Mouse (Mus musculus): ENCODE results near the gene Slc22a14. TPM values are rescaled to one million over a fixed set of nuclear protein-coding genes. Genes with fewer than 3 reads are reported as not detected.
A peak's percentile ranks its signal among the peaks of the same experiment; 100 is the strongest.

Slc22a14 gene
- not detected in 2 replicates for polyA plus RNA-seq (2014; fragmentation: Nextera tagmentation; extraction: Ambion mirVana)

DNA sequence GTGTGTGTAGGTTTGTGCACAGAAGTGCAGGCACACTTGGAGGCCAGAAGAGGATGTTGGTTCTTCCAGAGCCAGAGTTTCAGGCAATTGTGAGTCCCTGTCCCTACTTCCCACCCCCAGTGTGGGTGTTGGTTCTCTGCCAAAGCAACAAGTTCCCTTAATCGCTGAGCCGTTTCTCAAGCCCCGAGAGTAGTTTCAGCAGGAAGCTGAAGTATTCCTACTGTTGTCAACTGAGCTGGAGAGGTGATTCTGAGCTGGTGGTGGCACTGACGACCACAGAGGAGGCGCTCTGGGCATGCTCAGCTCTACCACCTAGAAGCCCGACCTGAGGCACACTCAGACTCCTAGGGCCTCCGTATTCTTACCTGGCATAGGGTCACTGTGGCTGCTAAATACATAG lies at the start of gene Slc22a14:
TSS of gene Slc22a14 (minus strand) at position 270 of the 400 bp plus-strand sequence.
- H3K4me3 ChIP-seq (ENCODE audit: low read depth, low read length) = no peak within 1 kb of the TSS
- ATAC-seq (replicated peaks; ENCODE audit: insufficient number of reproducible peaks, low FRiP score, low TSS enrichment) = no peak
- WGBS (ENCODE audit: insufficient replicate concordance) = 62% methylated on average over 7 of the region's 7 CpGs
- no peak within 1 kb of the TSS for H3K4me2 ChIP-seq
- H3K27ac ChIP-seq (ENCODE audit: low read depth, low read length) = no peak within 1 kb of the TSS
- H3K9me3 ChIP-seq (replicated peaks; ENCODE audit: control insufficient read depth, low read length) = no peaks in the 10 kb centered on the region
- H3K36me3 ChIP-seq (ENCODE audit: control insufficient read depth, insufficient read depth, low read length) = no peaks in the 10 kb centered on the region
- no peak within 1 kb of the TSS for H3K9ac ChIP-seq (ENCODE audit: low read depth, low read length)
- H3K27me3 ChIP-seq (ENCODE audit: control insufficient read depth, insufficient read depth, low read length) = no peaks in the 10 kb centered on the region
- peaks cover 10% of the 10 kb centered on the region for H3K4me1 ChIP-seq (ENCODE audit: control insufficient read depth, insufficient read depth, low read length)

DNA sequence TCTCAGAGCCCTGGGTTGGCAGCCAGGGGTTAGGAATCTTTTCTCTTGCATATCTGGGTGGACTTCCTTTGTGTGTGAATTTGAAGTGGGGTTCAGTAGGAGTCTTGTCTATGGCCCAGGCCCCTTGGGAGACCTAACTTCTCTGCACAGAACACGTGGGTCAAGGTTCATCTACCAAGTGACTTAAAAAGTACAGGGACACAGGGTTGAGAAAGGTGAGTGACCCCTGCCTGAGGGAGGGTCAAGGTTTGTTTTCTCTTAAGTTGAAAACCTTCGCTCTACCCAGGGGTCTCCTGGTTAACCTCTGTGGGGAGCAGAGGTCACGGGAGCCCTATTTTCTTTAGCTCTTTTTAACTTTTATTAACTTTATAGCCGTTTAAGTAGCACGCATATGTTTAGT lies 44.5 kb upstream of the Slc22a14 start:
- no peak overlapping the region for H3K9ac ChIP-seq (ENCODE audit: low read depth, low read length)
- H3K36me3 ChIP-seq (ENCODE audit: control insufficient read depth, insufficient read depth, low read length) = peaks cover 2% of the 10 kb centered on the region; the same call in 1 of the 2 replicates
- no peak overlapping the region for H3K4me3 ChIP-seq (ENCODE audit: low read depth, low read length)
- ATAC-seq (replicated peaks; ENCODE audit: insufficient number of reproducible peaks, low FRiP score, low TSS enrichment) = no peak
- WGBS (ENCODE audit: insufficient replicate concordance) = 86% methylated on average over 5 of the region's 5 CpGs
- H3K4me1 ChIP-seq (ENCODE audit: control insufficient read depth, insufficient read depth, low read length) = peaks cover 33% of the 10 kb centered on the region
- no peak overlapping the region for H3K4me2 ChIP-seq
- H3K9me3 ChIP-seq (replicated peaks; ENCODE audit: control insufficient read depth, low read length) = peaks cover 8% of the 10 kb centered on the region; the same call in 1 of the 2 replicates
- no peak overlapping the region for H3K27ac ChIP-seq (ENCODE audit: low read depth, low read length)
- H3K27me3 ChIP-seq (ENCODE audit: control insufficient read depth, insufficient read depth, low read length) = no peaks in the 10 kb centered on the region

GRCm38 (mm10) chr9:119408898-119409664 lies 43.7 kb upstream of the Slc22a14 start:
- Histone ChIP-seq H3K27me3 (ENCODE audit: control insufficient read depth, insufficient read depth, low read length) (no peaks in the 10 kb centered on the region), H3K4me3 (ENCODE audit: low read depth, low read length) (no peak overlapping the region), H3K36me3 (ENCODE audit: control insufficient read depth, insufficient read depth, low read length) (peaks cover 2% of the 10 kb centered on the region; the same call in 1 of the 2 replicates), H3K9me3 (replicated peaks; ENCODE audit: control insufficient read depth, low read length) (peaks cover 8% of the 10 kb centered on the region; the same call in 1 of the 2 replicates), H3K27ac (ENCODE audit: low read depth, low read length) (peak overlapping the region; percentile 29), H3K9ac (ENCODE audit: low read depth, low read length) (peak overlapping the region; percentile 30; the same call in 1 of the 2 replicates), H3K4me1 (ENCODE audit: control insufficient read depth, insufficient read depth, low read length) (peaks cover 33% of the 10 kb centered on the region), H3K4me2 (no peak overlapping the region; the same call in 1 of the 2 replicates)
- ATAC-seq (replicated peaks; ENCODE audit: insufficient number of reproducible peaks, low FRiP score, low TSS enrichment) = no peak
- 59% methylated on average over 11 of the region's 11 CpGs for WGBS (ENCODE audit: insufficient replicate concordance)

DNA sequence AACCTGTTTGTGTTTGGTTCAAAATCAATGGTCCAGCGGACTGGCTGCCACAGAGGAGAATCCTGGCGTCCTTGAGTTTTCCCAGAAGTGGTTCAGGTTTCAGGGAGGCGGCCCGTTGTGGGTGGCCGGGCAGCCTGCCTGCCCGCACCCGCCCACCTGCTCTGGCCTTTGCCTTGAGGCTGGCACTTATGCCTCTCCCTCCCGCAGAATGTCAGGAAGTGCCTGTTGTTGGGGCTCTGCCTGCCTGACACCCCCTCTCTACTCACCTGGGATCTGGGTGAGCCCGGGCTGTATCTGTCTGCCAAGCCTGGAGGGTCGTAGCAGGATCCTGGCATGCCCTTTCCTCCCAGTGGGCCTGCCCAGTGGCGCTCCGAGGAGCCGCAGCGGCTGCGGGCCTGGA lies 42.5 kb upstream of the Slc22a14 start:
- H3K4me1 ChIP-seq (ENCODE audit: control insufficient read depth, insufficient read depth, low read length) = peaks cover 38% of the 10 kb centered on the region
- H3K36me3 ChIP-seq (ENCODE audit: control insufficient read depth, insufficient read depth, low read length) = peaks cover 2% of the 10 kb centered on the region; the same call in 1 of the 2 replicates
- no peaks in the 10 kb centered on the region for H3K27me3 ChIP-seq (ENCODE audit: control insufficient read depth, insufficient read depth, low read length)
- no peak for ATAC-seq (replicated peaks; ENCODE audit: insufficient number of reproducible peaks, low FRiP score, low TSS enrichment)
- 79% methylated on average over 15 of the region's 15 CpGs for WGBS (ENCODE audit: insufficient replicate concordance)
- no peak overlapping the region for H3K27ac ChIP-seq (ENCODE audit: low read depth, low read length)
- no peak overlapping the region for H3K4me2 ChIP-seq
- H3K9ac ChIP-seq (ENCODE audit: low read depth, low read length) = peak overlapping the region; percentile 3; the same call in 1 of the 2 replicates
- no peak overlapping the region for H3K4me3 ChIP-seq (ENCODE audit: low read depth, low read length)
- peaks cover 3% of the 10 kb centered on the region; the same call in 1 of the 2 replicates for H3K9me3 ChIP-seq (replicated peaks; ENCODE audit: control insufficient read depth, low read length)

DNA sequence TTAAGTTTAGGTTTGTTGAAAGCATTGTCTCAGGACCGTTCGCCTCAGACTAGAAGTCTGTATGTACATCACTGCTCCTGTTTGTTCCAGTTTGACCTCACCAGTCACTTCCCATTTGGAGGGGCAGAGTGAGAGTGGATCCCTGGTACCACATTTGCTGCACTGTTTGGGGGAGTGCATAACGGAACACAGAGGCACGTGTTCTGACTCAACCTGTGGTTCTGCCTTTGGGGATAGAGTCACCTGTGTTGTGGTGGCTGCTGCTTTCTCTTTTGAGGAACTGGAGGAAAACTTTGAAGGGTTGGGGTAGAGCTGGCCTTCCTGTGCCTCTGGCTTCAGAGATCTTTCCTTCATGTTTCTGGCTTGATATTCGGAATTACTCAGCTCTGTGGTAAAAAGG lies 38.7 kb upstream of the Slc22a14 start:
- no peaks in the 10 kb centered on the region for H3K9me3 ChIP-seq (replicated peaks; ENCODE audit: control insufficient read depth, low read length)
- peak overlapping the region; percentile 90 for H3K4me3 ChIP-seq (ENCODE audit: low read depth, low read length)
- H3K4me2 ChIP-seq = peak overlapping the region; percentile 89
- H3K27ac ChIP-seq (ENCODE audit: low read depth, low read length) = no peak overlapping the region
- H3K4me1 ChIP-seq (ENCODE audit: control insufficient read depth, insufficient read depth, low read length) = peaks cover 33% of the 10 kb centered on the region
- H3K36me3 ChIP-seq (ENCODE audit: control insufficient read depth, insufficient read depth, low read length) = no peaks in the 10 kb centered on the region
- 66% methylated on average over 5 of the region's 5 CpGs for WGBS (ENCODE audit: insufficient replicate concordance)
- H3K9ac ChIP-seq (ENCODE audit: low read depth, low read length) = no peak overlapping the region
- ATAC-seq (replicated peaks; ENCODE audit: insufficient number of reproducible peaks, low FRiP score, low TSS enrichment) = no peak
- H3K27me3 ChIP-seq (ENCODE audit: control insufficient read depth, insufficient read depth, low read length) = no peaks in the 10 kb centered on the region

GRCm38 (mm10) chr9:119403236-119403641 lies 37.9 kb upstream of the Slc22a14 start:
- no peak for ATAC-seq (replicated peaks; ENCODE audit: insufficient number of reproducible peaks, low FRiP score, low TSS enrichment)
- WGBS (ENCODE audit: insufficient replicate concordance) = under 1% methylated on average over 26 of the region's 26 CpGs
- peak overlapping the region; percentile 89 for H3K4me2 ChIP-seq
- peaks cover 24% of the 10 kb centered on the region for H3K4me1 ChIP-seq (ENCODE audit: control insufficient read depth, insufficient read depth, low read length)
- no peaks in the 10 kb centered on the region for H3K9me3 ChIP-seq (replicated peaks; ENCODE audit: control insufficient read depth, low read length)
- H3K36me3 ChIP-seq (ENCODE audit: control insufficient read depth, insufficient read depth, low read length) = no peaks in the 10 kb centered on the region
- H3K4me3 ChIP-seq (ENCODE audit: low read depth, low read length) = peak overlapping the region; percentile 90
- peak overlapping the region; percentile 96 for H3K9ac ChIP-seq (ENCODE audit: low read depth, low read length)
- H3K27ac ChIP-seq (ENCODE audit: low read depth, low read length) = peak overlapping the region; percentile 97
- no peaks in the 10 kb centered on the region for H3K27me3 ChIP-seq (ENCODE audit: control insufficient read depth, insufficient read depth, low read length)

- H3K4me3 ChIP-seq (ENCODE audit: low read depth, low read length) = peak overlapping the region; percentile 90
- no peaks in the 10 kb centered on the region for H3K27me3 ChIP-seq (ENCODE audit: control insufficient read depth, insufficient read depth, low read length)
- peak overlapping the region; percentile 89 for H3K4me2 ChIP-seq
- ATAC-seq (replicated peaks; ENCODE audit: insufficient number of reproducible peaks, low FRiP score, low TSS enrichment) = peak; percentile 45
- H3K9ac ChIP-seq (ENCODE audit: low read depth, low read length) = peak overlapping the region; percentile 96
- H3K9me3 ChIP-seq (replicated peaks; ENCODE audit: control insufficient read depth, low read length) = no peaks in the 10 kb centered on the region
- H3K27ac ChIP-seq (ENCODE audit: low read depth, low read length) = peak overlapping the region; percentile 97
- under 1% methylated on average over 106 of the region's 127 CpGs for WGBS (ENCODE audit: insufficient replicate concordance)
- H3K4me1 ChIP-seq (ENCODE audit: control insufficient read depth, insufficient read depth, low read length) = peaks cover 20% of the 10 kb centered on the region
- H3K36me3 ChIP-seq (ENCODE audit: control insufficient read depth, insufficient read depth, low read length) = no peaks in the 10 kb centered on the region
Observed at GRCm38 (mm10) chr9:119402253-119403235, 37.2 kb upstream of the Slc22a14 start.

- H3K9ac ChIP-seq (ENCODE audit: low read depth, low read length) = peak within 1 kb of the TSS; percentile 96
- H3K4me1 ChIP-seq (ENCODE audit: control insufficient read depth, insufficient read depth, low read length) = peaks cover 16% of the 10 kb centered on the region
- H3K4me2 ChIP-seq = peak within 1 kb of the TSS; percentile 89
- H3K9me3 ChIP-seq (replicated peaks; ENCODE audit: control insufficient read depth, low read length) = no peaks in the 10 kb centered on the region
- peak; percentile 94 for ATAC-seq (replicated peaks; ENCODE audit: insufficient number of reproducible peaks, low FRiP score, low TSS enrichment)
- H3K27me3 ChIP-seq (ENCODE audit: control insufficient read depth, insufficient read depth, low read length) = no peaks in the 10 kb centered on the region
- no peaks in the 10 kb centered on the region for H3K36me3 ChIP-seq (ENCODE audit: control insufficient read depth, insufficient read depth, low read length)
- WGBS (ENCODE audit: insufficient replicate concordance) = under 1% methylated on average over 25 of the region's 32 CpGs
- peak within 1 kb of the TSS; percentile 97 for H3K27ac ChIP-seq (ENCODE audit: low read depth, low read length)
- peak within 1 kb of the TSS; percentile 90 for H3K4me3 ChIP-seq (ENCODE audit: low read depth, low read length)
Observed at GRCm38 (mm10) chr9:119401801-119402214, 36.5 kb upstream of the Slc22a14 start, which contains the start of gene Acvr2b. Acvr2b (plus strand) TSS chr9:119402118.
